Mouse (Mus musculus): ENCODE data around the gene Trhr2.
A peak's percentile ranks its signal among the peaks of the same experiment; 100 is the strongest.

Trhr2 gene

GRCm38 (mm10) chr8:122333531-122333930, 27.0 kb downstream of the Trhr2 start:
- no peak for DNase-seq (ENCODE audit: extremely low read depth, low read depth, low spot score)

GRCm38 (mm10) chr8:122332753-122333506, 27.6 kb downstream of the Trhr2 start:
- DNase-seq (ENCODE audit: extremely low read depth, low read depth, low spot score): no peak

GRCm38 (mm10) chr8:122331134-122331523, 29.4 kb downstream of the Trhr2 start:
- no peak for DNase-seq (ENCODE audit: extremely low read depth, low read depth, low spot score)

GRCm38 (mm10) chr8:122330446-122331133, 30.0 kb downstream of the Trhr2 start:
- DNase-seq (ENCODE audit: extremely low read depth, low read depth, low spot score): no peak

- no peak for DNase-seq (ENCODE audit: extremely low read depth, low read depth, low spot score)
Measured at GRCm38 (mm10) chr8:122329553-122330239, 30.9 kb downstream of the Trhr2 start.

GRCm38 (mm10) chr8:122329072-122329471, 31.5 kb downstream of the Trhr2 start:
- no peak for DNase-seq (ENCODE audit: extremely low read depth, low read depth, low spot score)

- DNase-seq (ENCODE audit: extremely low read depth, low read depth, low spot score): no peak
Measured at GRCm38 (mm10) chr8:122326114-122326542, 34.4 kb downstream of the Trhr2 start.

- no peak for DNase-seq (ENCODE audit: extremely low read depth, low read depth, low spot score)
Measured at GRCm38 (mm10) chr8:122325196-122325595, 35.4 kb downstream of the Trhr2 start.

- DNase-seq (ENCODE audit: extremely low read depth, low read depth, low spot score): peak; percentile 26
Measured at GRCm38 (mm10) chr8:122323951-122324402, 36.6 kb downstream of the Trhr2 start.

GRCm38 (mm10) chr8:122322792-122323191, 37.8 kb downstream of the Trhr2 start:
- no peak for DNase-seq (ENCODE audit: extremely low read depth, low read depth, low spot score)

- DNase-seq (ENCODE audit: extremely low read depth, low read depth, low spot score): no peak
Measured at GRCm38 (mm10) chr8:122322126-122322525, 38.4 kb downstream of the Trhr2 start.

- DNase-seq (ENCODE audit: extremely low read depth, low read depth, low spot score): no peak
Measured at GRCm38 (mm10) chr8:122321455-122321921, 39.1 kb downstream of the Trhr2 start.

- no peak for DNase-seq (ENCODE audit: extremely low read depth, low read depth, low spot score)
Measured at GRCm38 (mm10) chr8:122320541-122320940, 40.0 kb downstream of the Trhr2 start.

GRCm38 (mm10) chr8:122319708-122320075, 40.9 kb downstream of the Trhr2 start:
- DNase-seq (ENCODE audit: extremely low read depth, low read depth, low spot score): no peak

- DNase-seq (ENCODE audit: extremely low read depth, low read depth, low spot score): no peak
Measured at GRCm38 (mm10) chr8:122319045-122319707, 41.4 kb downstream of the Trhr2 start.

GRCm38 (mm10) chr8:122317918-122318475, 42.5 kb downstream of the Trhr2 start:
- no peak for DNase-seq (ENCODE audit: extremely low read depth, low read depth, low spot score)

GRCm38 (mm10) chr8:122316402-122316801, 44.1 kb downstream of the Trhr2 start:
- DNase-seq (ENCODE audit: extremely low read depth, low read depth, low spot score): no peak

GRCm38 (mm10) chr8:122314899-122315496, 45.5 kb downstream of the Trhr2 start:
- no peak for DNase-seq (ENCODE audit: extremely low read depth, low read depth, low spot score)

- DNase-seq (ENCODE audit: extremely low read depth, low read depth, low spot score): no peak
Measured at GRCm38 (mm10) chr8:122313310-122313709, 47.2 kb downstream of the Trhr2 start.

- no peak for DNase-seq (ENCODE audit: extremely low read depth, low read depth, low spot score)
Measured at GRCm38 (mm10) chr8:122312553-122312952, 48.0 kb downstream of the Trhr2 start.

Measured in fat pad, adult 2 months (tissue).